Comparison of ENCODE assay signal across 8 mouse cellular contexts in genomic region chr15:100871107-100872011, GRCm38 (mm10). TPM values are rescaled to one million over a fixed set of nuclear protein-coding genes. Genes with fewer than 3 reads are reported as not detected.
DNase-seq lines count a peak whose midpoint lies in the region; ATAC-seq lines count a peak whose summit lies in the region.

No protein-coding gene starts in this region.

- H3K4me2 ChIP-seq in kidney, embryonic 15.5 days: peak overlapping the region; percentile 92
- peak overlapping the region; percentile 97 for H3K4me2 ChIP-seq in embryonic facial prominence, embryonic 12.5 days (replicated peaks)
- H3K4me2 ChIP-seq in limb, embryonic 11.5 days (ENCODE audit: low read depth, severe bottlenecking): peak overlapping the region; percentile 85

- under 1% methylated on average over 50 of the region's 53 CpGs for WGBS in kidney, embryonic 15.5 days
- WGBS in embryonic facial prominence, embryonic 12.5 days: under 1% methylated on average over 52 of the region's 53 CpGs
- WGBS in limb, embryonic 11.5 days: under 1% methylated on average over 45 of the region's 53 CpGs

- no peak for DNase-seq in kidney, adult 18-20 months
- peak; percentile 73 for DNase-seq in brain, adult 2 months (ENCODE audit: low read depth, low spot score)
- peak; percentile 49 for DNase-seq in limb, embryonic 11.5 days (ENCODE audit: low spot score)
- DNase-seq in retina, embryonic 14.5 days (ENCODE audit: low spot score): peak; percentile 25
- no peak for DNase-seq in spleen, postnatal 10 days (ENCODE audit: low spot score in 2 of 2)

- peak; percentile 31; the same call in 1 of the 2 replicates for ATAC-seq in kidney, embryonic 15.5 days (replicated peaks; ENCODE audit: low FRiP score)
- 0 out of 2 replicates have a peak, but pooled peaks have one; percentile 50 for ATAC-seq in embryonic facial prominence, embryonic 12.5 days (ENCODE audit: insufficient number of reproducible peaks, insufficient read depth, low FRiP score, low TSS enrichment)
- no peak for ATAC-seq in limb, embryonic 11.5 days (ENCODE audit: insufficient number of reproducible peaks, low FRiP score, low TSS enrichment, low read depth)
- ATAC-seq in erythroblast, adult 5-6 weeks (replicated peaks; ENCODE audit: low FRiP score, poor library complexity, severe bottlenecking): no peak

- no peaks in the 10 kb centered on the region for H3K9me3 ChIP-seq in kidney, embryonic 15.5 days (replicated peaks)
- H3K9me3 ChIP-seq in embryonic facial prominence, embryonic 12.5 days: no peaks in the 10 kb centered on the region
- H3K9me3 ChIP-seq in limb, embryonic 11.5 days (ENCODE audit: control insufficient read depth, low read length): no peaks in the 10 kb centered on the region

- peak overlapping the region; percentile 83 for H3K4me3 ChIP-seq in kidney, embryonic 15.5 days (replicated peaks)
- H3K4me3 ChIP-seq in embryonic facial prominence, embryonic 12.5 days: peak overlapping the region; percentile 81
- peak overlapping the region; percentile 54 for H3K4me3 ChIP-seq in limb, embryonic 11.5 days (ENCODE audit: low read depth, low read length)

- no peaks in the 10 kb centered on the region for H3K36me3 ChIP-seq in kidney, embryonic 15.5 days
- no peaks in the 10 kb centered on the region for H3K36me3 ChIP-seq in embryonic facial prominence, embryonic 12.5 days
- H3K36me3 ChIP-seq in limb, embryonic 11.5 days (ENCODE audit: control insufficient read depth, insufficient read depth, low read length): no peaks in the 10 kb centered on the region

- peak overlapping the region; percentile 67 for H3K27ac ChIP-seq in kidney, embryonic 15.5 days
- H3K27ac ChIP-seq in embryonic facial prominence, embryonic 12.5 days: no peak overlapping the region
- no peak overlapping the region for H3K27ac ChIP-seq in limb, embryonic 11.5 days (replicated peaks; ENCODE audit: low read depth, low read length)

- H3K9ac ChIP-seq in kidney, embryonic 15.5 days: peak overlapping the region; percentile 62
- peak overlapping the region; percentile 83 for H3K9ac ChIP-seq in embryonic facial prominence, embryonic 12.5 days
- H3K9ac ChIP-seq in limb, embryonic 11.5 days (ENCODE audit: low read length): peak overlapping the region; percentile 77

- peaks cover 34% of the 10 kb centered on the region for H3K4me1 ChIP-seq in kidney, embryonic 15.5 days
- H3K4me1 ChIP-seq in embryonic facial prominence, embryonic 12.5 days: peaks cover 26% of the 10 kb centered on the region
- 0 out of 2 replicates have a peak, but pooled peaks cover 5% of the 10 kb centered on the region for H3K4me1 ChIP-seq in limb, embryonic 11.5 days (ENCODE audit: control insufficient read depth, insufficient read depth, low read length)

- H3K27me3 ChIP-seq in kidney, embryonic 15.5 days: peaks cover 71% of the 10 kb centered on the region
- peaks cover 39% of the 10 kb centered on the region for H3K27me3 ChIP-seq in embryonic facial prominence, embryonic 12.5 days
- peaks cover 25% of the 10 kb centered on the region for H3K27me3 ChIP-seq in limb, embryonic 11.5 days (ENCODE audit: control insufficient read depth, insufficient read depth, low read length)

RNA-seq across cellular contexts. Expression of gene Scn8a, which starts 1.7 kb away (rescaled TPM):
- polyA plus RNA-seq in kidney, embryonic 15.5 days (2015; fragmentation: Nextera tagmentation; extraction: Ambion mirVana): 11.9 and 13.3 TPM in 2 replicates
- polyA plus RNA-seq in embryonic facial prominence, embryonic 12.5 days (2016; fragmentation: Nextera tagmentation; extraction: Ambion mirVana): 10.7 and 11.7 TPM in 2 replicates
- polyA plus RNA-seq in limb, embryonic 11.5 days (2014; fragmentation: Nextera tagmentation; extraction: Ambion mirVana): 4.5 and 7.3 TPM in 2 replicates
- not detected in 2 replicates for total RNA-seq in erythroblast, adult 5-6 weeks (2015; ENCODE audit: low replicate concordance)
- not detected in 2 replicates for total RNA-seq in erythroblast, adult 5-6 weeks (2017; ENCODE audit: low replicate concordance)

Comparison
In these comparisons a context has a peak if more than half of its experiments do, and no peak if none do; other contexts are left out.
1. ATAC-seq: peak in kidney, embryonic 15.5 days (single experiment) and embryonic facial prominence, embryonic 12.5 days (single experiment); none in limb, embryonic 11.5 days (single experiment) and erythroblast, adult 5-6 weeks (single experiment).
2. DNase-seq: peak in brain, adult 2 months (single experiment), limb, embryonic 11.5 days (single experiment) and retina, embryonic 14.5 days (single experiment); none in kidney, adult 18-20 months (single experiment) and spleen, postnatal 10 days (0 of 2).
3. Peak in every context shown above with its lines, with median percentiles within 50 percentile points of each other: H3K4me2 ChIP-seq, H3K4me3 ChIP-seq and H3K9ac ChIP-seq.